Mouse (Mus musculus) ES-Bruce4 (cell line): Measurements from ENCODE around the gene Haao.

Source experiments
- CTCF ChIP-seq: IDR thresholded peaks from one replicate; pipeline ENCODE4 v1.8.1; 2011; ENCODE audit warnings: low read depth, low read length
- EP300 ChIP-seq: IDR thresholded peaks from 2 replicates; pipeline ENCODE4 v1.6.1; 2011; ENCODE audit warnings: low read depth, low read length; ENCODE audit not compliant: insufficient read depth
- POLR2A ChIP-seq: IDR thresholded peaks from one replicate; pipeline ENCODE4 v1.8.1; 2011; ENCODE audit warnings: low read length; ENCODE audit not compliant: insufficient read depth

DNA sequence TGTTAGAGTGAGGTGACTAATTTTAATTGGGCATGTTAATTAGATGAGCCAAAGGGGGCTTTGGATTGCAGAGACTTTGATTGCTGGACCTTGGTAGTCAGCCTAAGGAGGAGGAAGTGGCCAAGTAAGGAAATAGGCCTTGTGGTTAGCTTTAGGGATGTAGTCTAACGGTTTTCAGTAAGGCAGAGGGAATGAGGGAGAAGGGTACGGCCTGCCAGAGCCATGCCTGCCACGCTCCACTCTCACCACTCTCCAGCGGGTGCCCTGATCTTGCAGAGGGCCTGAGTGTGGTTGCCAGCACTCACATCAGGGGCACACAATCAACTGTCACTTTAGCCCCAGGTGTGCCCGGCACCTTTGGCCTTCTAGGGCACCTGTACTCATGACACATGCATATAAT, 57.6 kb downstream of the Haao start:
- TF ChIP-seq POLR2A (no peak), CTCF (no peak), EP300 (no peak)
